Mouse (Mus musculus) gastrocnemius, postnatal 36 days (tissue): ENCODE results near the gene Cd28. TPM values are rescaled to one million over a fixed set of nuclear protein-coding genes. Genes with fewer than 3 reads are reported as not detected.
A peak's percentile ranks its signal among the peaks of the same experiment; 100 is the strongest.

Source experiments
- DNase-seq, 2 experiments: peaks; one replicate each; pipeline ENCODE4 v3.0.0; 2022
- intact Hi-C: fragments of 180-260 bp; cut with DNase I; formaldehyde crosslinking; loops from one replicate; pipeline ENCODE4 v1.15.1; 2025
- total RNA-seq, 2 experiments: library from RNA; stranded (reverse); gene quantifications; 2 replicates each; pipeline ENCODE4 v1.2.3; 2021

The Cd28 gene
- total RNA-seq, 2 experiments from 2014 or later, result 2.2 to 2.6 TPM

GRCm38 (mm10) chr1:60748936-60749335 lies 32.3 kb downstream of the Cd28 start:
- intact Hi-C loops, result no loop called here

GRCm38 (mm10) chr1:60749346-60749840 lies 32.8 kb downstream of the Cd28 start:
- intact Hi-C loops, result no loop called here
- no peak for DNase-seq

More at GRCm38 (mm10) chr1:60748936-60749335, 32.3 kb downstream of the Cd28 start:
- DNase-seq, result no peak

DNA sequence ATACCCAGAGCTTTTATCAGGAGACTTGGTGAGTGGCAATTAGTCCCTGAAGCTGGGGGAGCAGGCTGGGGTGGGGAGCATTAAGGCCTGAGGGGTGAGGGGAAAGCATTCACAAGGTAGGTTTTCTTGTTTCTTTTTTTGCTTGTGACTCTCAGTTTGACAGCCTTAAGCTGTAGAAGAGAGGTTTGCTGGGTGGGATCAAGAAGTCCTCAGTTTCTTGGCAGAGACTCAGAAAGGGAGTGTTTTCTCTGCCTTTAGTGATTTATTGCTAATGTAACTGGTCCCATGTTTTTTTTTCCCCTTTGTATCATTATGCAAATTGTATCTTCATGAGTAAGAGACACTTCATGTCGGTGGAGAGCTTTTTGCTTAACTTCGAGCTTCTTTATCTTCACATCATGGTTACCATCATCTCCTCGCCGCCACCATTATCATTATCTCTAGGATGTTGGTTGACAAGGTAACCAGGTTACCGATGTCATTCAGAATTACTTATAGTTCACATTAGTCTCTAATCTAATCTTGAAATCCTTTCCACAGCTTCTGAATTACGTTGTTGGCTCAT lies 33.7 kb downstream of the Cd28 start:
- intact Hi-C loops, result no loop called here
- no peak for DNase-seq

- DNase-seq, result no peak
- intact Hi-C loops, result no loop called here
Measured at GRCm38 (mm10) chr1:60751011-60751410, 34.4 kb downstream of the Cd28 start.

DNA sequence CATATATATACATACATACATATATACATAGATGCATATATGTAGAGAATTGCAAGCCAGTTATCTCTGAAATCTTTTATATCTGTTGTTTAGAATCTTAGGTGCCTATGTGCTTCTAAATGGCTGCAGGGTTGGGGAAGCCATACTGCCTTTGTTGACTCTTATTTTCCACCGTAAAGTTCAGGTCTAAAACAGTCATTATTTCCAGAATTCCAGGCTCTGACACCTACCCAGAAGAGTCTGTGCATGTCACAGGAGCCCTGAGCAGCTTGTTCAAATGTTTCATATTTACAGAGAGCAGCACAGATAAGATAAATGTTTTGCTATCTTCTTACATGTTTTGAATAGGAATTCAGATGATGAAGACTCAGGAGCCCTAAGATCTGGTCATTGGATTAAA lies 36.4 kb downstream of the Cd28 start:
- intact Hi-C loops, result no loop called here
- no peak for DNase-seq

DNA sequence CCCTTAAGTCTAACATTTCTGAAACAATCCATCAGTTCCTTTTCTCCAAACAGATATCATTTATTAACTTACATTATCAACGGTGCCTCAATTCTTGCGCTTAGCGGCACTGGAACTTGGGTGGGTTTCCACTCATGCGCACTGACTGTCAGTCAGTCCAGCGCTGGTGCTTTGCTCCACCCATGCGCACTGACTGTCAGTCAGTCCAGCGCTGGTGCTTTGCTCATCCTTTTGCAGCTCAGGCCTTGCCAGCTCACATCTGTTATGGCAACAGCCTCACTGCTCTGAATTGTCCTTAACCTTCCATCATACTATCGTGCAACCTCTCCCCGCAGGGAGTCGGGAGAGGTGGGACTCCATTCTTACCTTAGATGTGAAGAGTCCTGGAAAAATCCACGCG lies 37.4 kb downstream of the Cd28 start:
- DNase-seq, result no peak
- intact Hi-C loops, result no loop called here

- DNase-seq, result no peak
- intact Hi-C loops, result no loop called here
Measured at GRCm38 (mm10) chr1:60755391-60756243, 39.0 kb downstream of the Cd28 start.

DNA sequence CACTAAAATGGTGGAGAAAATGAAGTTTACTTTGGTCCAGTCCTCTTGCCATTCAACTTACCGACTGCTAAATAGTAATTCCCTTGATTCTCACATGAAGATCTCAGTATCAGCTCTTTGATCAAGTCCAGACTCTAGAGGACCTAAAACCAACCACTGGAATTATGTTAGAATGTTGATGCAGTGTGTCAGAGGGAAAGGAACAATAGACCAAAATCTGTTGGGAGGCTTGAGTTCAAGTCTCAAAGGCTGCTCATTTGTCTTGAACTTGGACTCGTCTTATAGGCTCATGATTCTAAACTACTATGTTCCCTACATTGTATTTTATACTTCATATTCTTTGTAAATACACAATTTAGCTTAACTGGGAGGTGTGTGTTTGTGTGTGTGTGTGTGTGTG lies 41.0 kb downstream of the Cd28 start:
- DNase-seq, result no peak
- intact Hi-C loops, result no loop called here

GRCm38 (mm10) chr1:60758226-60758625 lies 41.6 kb downstream of the Cd28 start:
- intact Hi-C loops, result no loop called here

GRCm38 (mm10) chr1:60759563-60760335 lies 43.1 kb downstream of the Cd28 start:
- DNase-seq, result no peak
- intact Hi-C loops, result no loop called here

More at GRCm38 (mm10) chr1:60758226-60758625, 41.6 kb downstream of the Cd28 start:
- no peak for DNase-seq

GRCm38 (mm10) chr1:60760475-60760874 lies 43.9 kb downstream of the Cd28 start:
- DNase-seq, result no peak
- intact Hi-C loops, result no loop called here

- no peak for DNase-seq
- intact Hi-C loops, result no loop called here
Measured at GRCm38 (mm10) chr1:60761528-60762171, 45.0 kb downstream of the Cd28 start.

DNA sequence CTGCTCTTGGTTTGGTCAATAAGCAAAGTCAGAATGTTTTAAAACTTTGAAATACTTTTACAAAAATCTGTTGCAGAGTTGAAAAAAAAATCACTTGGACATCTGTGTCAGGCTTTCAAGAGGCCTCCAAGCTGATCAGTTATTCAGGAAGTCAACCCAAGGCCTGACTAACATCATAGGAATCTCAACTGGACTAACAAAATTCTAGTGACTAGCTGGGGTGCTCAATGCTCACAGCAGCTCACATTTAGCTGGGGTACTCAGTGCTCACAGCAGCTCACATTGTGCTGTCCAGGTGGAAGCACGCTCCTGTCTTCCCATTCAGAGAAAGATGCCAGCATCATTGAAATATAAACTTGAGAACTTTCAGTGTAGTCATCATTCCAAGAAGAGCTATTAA lies 45.9 kb downstream of the Cd28 start:
- intact Hi-C loops, result no loop called here

GRCm38 (mm10) chr1:60762916-60763315 lies 46.3 kb downstream of the Cd28 start:
- no peak for DNase-seq
- intact Hi-C loops, result no loop called here

More for the DNA sequence above, 45.9 kb downstream of the Cd28 start:
- no peak for DNase-seq

DNA sequence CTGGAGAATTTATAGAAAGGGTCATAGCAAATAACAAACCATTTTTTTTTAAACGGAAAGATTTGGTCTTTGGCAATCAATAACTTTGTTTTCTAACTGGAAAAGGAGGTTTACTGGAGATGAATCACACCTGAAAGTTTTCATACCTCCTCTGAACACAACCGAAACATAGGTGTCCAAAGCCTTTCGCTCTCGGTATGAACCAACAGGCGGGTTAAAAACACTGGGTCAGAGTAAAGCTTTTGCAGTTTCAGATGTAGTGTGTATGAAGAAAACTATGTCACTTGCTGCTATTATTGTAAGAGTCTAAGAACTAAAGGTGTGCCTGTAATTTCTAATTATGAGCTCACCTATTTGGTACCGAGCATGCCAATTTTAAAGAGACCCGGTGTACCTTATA lies 55.2 kb downstream of the Cd28 start:
- intact Hi-C loops, result loop anchor here (10.0 kb wide), 1 partner anchor 57 kb away; the partner anchor contains the start of gene Cd28
- DNase-seq, result no peak

GRCm38 (mm10) chr1:60773231-60773630 lies 56.6 kb downstream of the Cd28 start:
- intact Hi-C loops, result loop anchor here (10.0 kb wide), 1 partner anchor 58 kb away; the partner anchor contains the start of gene Cd28
- DNase-seq, result no peak

GRCm38 (mm10) chr1:60776166-60776565 lies 59.6 kb downstream of the Cd28 start:
- intact Hi-C loops, result loop anchor here (10.0 kb wide), 1 partner anchor 61 kb away; the partner anchor contains the start of gene Cd28
- no peak for DNase-seq

GRCm38 (mm10) chr1:60776906-60777305 lies 60.3 kb downstream of the Cd28 start:
- intact Hi-C loops, result loop anchor here (10.0 kb wide), 1 partner anchor 62 kb away; the partner anchor contains the start of gene Cd28
- DNase-seq, result no peak

DNA sequence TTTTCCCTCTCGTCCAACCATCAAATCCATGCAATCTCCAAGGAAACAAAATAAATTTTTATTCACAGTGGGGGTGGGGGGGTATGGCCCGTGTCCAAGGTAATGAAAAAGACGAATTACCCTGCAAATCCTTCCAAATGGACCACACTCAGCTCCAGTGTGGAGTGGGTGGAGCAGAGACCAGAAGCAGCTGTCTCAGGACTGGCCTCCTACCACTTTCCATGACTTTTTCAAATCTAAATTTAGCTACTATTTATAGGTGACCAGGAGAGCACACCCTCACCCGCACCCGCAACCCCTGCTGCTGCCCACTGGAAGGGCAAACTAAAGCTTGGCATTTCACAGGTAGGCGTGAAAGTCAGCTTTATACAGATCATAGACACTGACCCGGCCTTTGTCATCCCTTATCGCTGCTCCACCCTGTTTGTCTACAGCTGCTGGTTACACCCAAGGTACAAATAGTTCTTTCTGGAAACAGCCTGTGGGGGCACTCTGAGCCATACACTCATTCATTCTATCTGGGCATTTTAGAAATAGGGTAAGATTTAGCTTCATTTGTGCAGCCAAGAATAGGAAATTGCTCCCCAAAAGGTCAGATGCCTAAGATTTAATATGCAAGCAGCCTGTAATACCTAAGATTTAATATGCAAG lies 62.0 kb downstream of the Cd28 start:
- peak; percentile 22 to 38 for DNase-seq
- intact Hi-C loops, result loop anchor here (10.0 kb wide), 1 partner anchor 64 kb away; the partner anchor contains the start of gene Cd28

GRCm38 (mm10) chr1:60779176-60779575 lies 62.6 kb downstream of the Cd28 start:
- intact Hi-C loops, result loop anchor here (10.0 kb wide), 1 partner anchor 64 kb away; the partner anchor contains the start of gene Cd28
- DNase-seq, result no peak
